Comparison of ENCODE assay signal across 20 mouse cellular contexts in genomic region chr14:122042142-122042694, GRCm38 (mm10). TPM values are rescaled to one million over a fixed set of nuclear protein-coding genes. Genes with fewer than 3 reads are reported as not detected.
"Had no signal": no experiment of that assay in that cellular context is flagged by ENCODE, and none has a peak within 500 bp of the region (broad histone marks: within the 10 kb centered on the region; RNA-seq: fewer than 3 reads in every experiment).

No protein-coding gene starts in this region.

- H3K36me3 ChIP-seq: limb, embryonic 13.5 days; midbrain, embryonic 13.5 days had no signal

- ATAC-seq: midbrain, embryonic 13.5 days had no signal

- H3K27me3 ChIP-seq: limb, embryonic 13.5 days; midbrain, embryonic 13.5 days had no signal

- H3K9ac ChIP-seq: limb, embryonic 13.5 days; lung, embryonic 14.5 days; midbrain, embryonic 13.5 days had no signal

- H3K27ac ChIP-seq: layer of hippocampus, adult 2 months; limb, embryonic 13.5 days; midbrain, embryonic 13.5 days; stomach, postnatal 0 days had no signal

- H3K4me1 ChIP-seq: limb, embryonic 13.5 days; midbrain, embryonic 13.5 days had no signal

- H3K4me3 ChIP-seq: layer of hippocampus, adult 2 months; limb, embryonic 13.5 days; midbrain, embryonic 13.5 days had no signal

- DNase-seq: kidney, adult 11 months; kidney, postnatal 10 days; kidney, postnatal 4 days; left cerebral cortex, postnatal 4 days; lung, embryonic 14.5 days; lung, postnatal 14 days; right cerebral cortex, postnatal 14 days; thymus, postnatal 25 days had no signal

- H3K4me2 ChIP-seq: limb, embryonic 13.5 days; lung, embryonic 14.5 days; midbrain, embryonic 13.5 days had no signal

- H3K9me3 ChIP-seq: limb, embryonic 13.5 days; midbrain, embryonic 13.5 days had no signal

RNA-seq across cellular contexts. Expression of gene Timm8a2, which starts 7.7 kb away (rescaled TPM):
- total RNA-seq: layer of hippocampus, adult 2 months; layer of hippocampus, postnatal 10 days; liver, adult 2 months had no signal
- polyA plus RNA-seq: kidney, embryonic 14.5 days; limb, embryonic 13.5 days; liver, adult 2 months; liver, embryonic 16.5 days; lung, embryonic 14.5 days; midbrain, embryonic 13.5 days; midbrain, postnatal 0 days; neural tube, embryonic 14.5 days; small intestine, adult 2 months; stomach, postnatal 0 days; urinary bladder, adult 2 months had no signal
